Mouse (Mus musculus) 3134 (cell line): Measurements from ENCODE around the gene Prep.

Experiments used
- DNase-seq: peaks from one replicate; pipeline ENCODE4 v3.0.0-alpha.2; 2011; ENCODE audit warnings: low spot score; ENCODE audit not compliant: insufficient read length; ENCODE audit errors: extremely low read depth

The Prep gene

DNA sequence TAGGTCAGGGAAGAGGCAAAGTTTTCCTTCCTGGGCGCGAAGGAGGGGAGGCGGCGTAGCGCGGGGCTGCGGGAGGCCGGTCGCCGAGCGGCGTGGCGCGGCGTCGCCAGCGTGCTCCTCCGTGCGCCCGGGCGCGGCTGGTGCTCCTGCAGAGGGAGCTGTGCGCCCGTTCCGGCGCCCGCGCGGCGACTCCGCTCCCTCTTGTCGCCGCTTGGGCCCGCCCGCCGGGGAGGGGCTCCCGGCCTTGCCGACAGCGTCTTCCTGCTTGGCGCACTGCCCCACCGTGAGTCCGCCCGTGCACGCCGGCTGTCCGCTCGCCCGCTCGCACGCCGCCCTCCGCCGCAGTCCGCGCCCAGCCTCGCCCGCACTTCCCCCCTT is at the start of gene Prep:
TSS of gene Prep (plus strand) at position 273 of the 378 bp plus-strand sequence.
- peak; percentile 94 for DNase-seq

DNA sequence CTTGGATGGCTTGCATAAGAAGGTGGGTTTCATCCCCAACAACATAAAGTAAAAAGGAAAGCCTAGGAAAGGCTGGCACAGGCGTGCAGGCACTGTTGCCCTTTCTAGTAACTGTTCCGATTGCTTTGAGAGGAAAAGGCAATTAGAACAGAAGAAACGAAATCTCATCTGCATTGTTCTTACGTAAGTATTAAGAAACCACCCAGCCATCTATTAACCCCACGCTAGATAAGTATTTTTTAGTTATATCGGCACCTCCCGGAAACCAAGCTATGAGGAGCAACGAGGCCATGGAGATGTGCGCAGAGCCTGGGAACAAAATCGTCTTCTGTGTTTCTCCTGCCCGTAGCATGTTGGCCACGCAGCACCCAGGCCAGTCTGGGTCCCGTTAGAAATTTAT is 49.7 kb upstream of the Prep start:
- DNase-seq, result no peak

DNA sequence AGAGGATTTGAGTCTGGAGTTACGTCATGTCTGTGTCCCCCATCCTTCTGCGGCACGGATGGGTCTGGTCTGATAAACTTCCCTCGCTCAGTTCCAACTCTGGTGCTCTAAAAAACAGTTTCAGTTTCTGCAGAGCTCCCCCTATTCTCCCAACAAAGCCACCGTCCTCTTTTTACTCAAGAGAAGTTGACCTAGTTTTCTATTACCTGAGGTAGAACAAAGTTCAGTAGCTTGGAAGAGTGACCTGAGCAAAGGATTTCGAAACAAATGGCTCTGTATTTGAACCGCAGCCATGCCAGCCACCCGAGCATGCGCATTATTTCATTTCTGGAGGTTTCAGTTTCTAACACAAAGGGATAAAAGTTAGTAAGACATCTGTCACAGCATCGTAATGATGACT is 49.2 kb upstream of the Prep start:
- no peak for DNase-seq

DNA sequence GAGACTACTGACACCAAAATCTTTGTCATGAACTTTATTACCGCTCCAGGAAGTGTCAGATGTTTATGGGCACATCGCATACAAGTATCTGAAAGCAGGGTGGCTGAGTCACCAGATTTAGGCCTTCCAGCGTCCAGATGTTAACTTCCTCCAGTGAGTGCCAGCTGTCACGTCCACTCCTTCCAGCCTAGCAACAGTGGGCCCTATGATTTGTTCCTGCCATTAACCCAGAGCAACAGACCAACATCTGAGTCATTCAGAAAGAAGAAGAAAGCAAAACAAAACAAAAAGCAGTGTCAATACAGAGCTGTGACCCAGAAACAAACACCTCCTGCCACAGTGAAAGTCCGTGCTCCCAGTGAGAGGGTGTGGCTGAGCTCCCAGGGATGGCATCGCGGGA is 47.6 kb upstream of the Prep start:
- no peak for DNase-seq

DNA sequence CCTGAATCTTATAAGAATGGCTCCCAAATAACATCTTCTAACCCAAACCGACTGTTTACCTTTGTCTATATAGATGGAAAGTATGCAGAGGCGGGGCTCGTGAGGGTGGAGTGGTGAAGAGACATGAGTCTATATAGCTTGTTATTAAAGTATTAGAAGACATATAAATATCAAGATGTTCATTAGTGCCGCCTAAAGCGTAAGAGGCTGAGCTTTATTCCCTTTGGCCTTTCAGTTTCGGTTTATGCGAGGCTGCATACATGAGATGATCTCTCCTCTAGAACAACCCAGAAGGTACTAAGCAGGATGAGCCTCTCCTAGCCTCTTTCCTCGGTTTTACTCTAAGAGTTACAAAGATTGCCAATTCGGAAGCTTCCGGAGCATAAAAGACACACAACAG is 47.2 kb upstream of the Prep start:
- DNase-seq, result no peak

DNA sequence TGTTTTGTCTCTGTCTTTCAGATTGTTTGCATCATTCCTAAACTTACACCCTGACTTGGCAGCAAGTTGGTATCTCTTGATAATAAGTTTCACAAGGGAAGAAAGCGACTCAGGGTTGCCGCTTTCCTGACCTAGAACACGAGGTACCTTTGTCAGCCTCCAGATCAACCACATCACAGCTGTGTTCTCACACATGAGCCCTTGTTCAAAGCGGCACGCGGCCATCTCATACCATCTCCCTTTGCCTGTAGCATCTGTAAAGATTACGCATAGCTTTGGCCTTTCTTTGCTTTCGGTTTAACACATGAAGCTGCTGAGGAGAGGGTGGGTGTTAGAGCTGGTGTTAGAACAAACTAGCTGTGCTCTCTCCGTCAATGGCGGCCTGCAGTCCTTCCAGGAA is 46.7 kb upstream of the Prep start:
- no peak for DNase-seq

DNA sequence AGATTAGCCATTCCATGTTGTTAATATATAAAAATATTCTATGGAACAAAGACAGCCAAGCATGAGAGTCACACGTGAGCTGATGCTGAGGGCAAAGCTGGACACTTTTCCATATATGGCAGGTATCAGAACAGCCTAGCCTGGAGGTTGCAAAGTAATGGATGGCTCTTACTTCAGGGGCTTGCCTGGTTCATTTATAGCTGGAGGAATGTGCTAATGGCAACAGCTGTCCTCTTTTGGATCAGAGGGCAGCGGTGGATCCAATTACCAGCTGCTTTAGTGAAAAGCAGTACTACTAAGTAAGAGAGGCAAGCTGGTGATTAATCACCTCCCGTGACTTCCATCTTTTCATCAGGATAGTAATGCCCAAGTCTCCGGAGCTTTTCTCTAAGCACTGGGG is 41.8 kb upstream of the Prep start:
- no peak for DNase-seq

DNA sequence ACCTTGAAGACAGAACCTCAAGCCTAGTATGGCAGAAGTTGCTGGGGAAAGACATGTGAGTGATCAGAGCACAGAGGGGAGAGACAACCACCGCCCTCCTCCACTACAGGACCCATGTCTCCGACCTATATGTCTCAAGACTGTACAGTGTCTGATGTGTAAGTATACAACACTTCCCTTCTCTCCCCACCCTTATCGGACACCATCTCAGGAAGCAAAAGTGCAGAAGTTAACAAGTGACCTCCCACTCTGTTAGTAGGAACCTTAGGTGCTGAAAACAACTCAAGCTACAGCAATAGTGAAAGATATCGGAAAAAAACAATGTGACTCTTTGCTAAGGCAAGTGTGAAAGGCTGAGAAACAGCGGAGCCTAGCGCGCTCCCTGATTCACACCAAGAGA is 40.1 kb upstream of the Prep start:
- no peak for DNase-seq

DNA sequence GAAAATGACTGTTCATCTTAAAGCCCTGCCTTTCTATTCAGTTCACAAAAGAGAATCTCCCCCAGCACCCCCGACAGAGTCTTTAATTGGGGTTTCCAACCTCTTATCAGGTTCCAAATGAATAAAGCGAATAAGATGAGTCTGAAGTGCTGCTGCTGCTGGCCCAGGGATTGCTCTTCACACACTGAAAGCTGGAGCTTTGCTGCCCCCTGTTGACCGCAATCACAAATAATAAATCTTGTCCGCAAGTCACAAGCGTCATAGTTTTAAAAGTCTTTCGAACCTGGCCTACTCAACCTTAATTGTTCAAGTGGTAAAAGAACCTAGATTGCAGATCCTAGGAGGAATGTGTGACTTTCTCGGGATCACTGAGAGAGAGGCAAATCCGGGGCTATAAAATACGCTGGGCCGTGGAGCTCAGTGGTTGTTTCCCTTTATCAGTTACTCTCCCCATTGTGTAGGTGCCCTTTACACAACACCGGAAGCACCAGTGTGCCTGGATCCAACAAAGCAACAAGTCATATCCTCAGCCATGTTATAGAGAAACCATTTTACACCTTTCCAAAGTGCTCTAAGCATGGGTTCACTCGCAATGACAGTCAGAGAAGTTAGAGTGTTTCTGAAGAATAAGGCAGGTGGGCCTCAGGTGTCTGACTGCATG is 21.6 kb upstream of the Prep start:
- no peak for DNase-seq

DNA sequence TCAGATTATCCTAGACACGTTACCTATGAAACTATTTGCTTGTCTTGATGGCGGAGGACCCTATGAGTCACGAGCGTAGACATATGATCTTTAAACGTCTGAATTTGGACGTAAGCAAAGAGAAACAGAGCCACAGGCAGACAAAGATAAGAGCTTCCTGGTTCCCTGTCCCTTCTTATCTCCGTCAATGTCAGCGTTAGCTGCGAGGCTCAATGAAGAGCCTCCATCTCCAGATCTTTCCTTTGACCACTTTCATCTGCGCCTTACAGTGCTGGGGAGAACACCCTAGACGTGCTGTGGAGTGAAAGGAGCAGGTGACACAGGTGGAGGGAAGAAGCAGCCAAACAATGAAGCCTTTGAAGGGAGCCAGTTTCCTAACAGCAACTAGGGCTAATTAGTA is 18.8 kb upstream of the Prep start:
- no peak for DNase-seq

DNA sequence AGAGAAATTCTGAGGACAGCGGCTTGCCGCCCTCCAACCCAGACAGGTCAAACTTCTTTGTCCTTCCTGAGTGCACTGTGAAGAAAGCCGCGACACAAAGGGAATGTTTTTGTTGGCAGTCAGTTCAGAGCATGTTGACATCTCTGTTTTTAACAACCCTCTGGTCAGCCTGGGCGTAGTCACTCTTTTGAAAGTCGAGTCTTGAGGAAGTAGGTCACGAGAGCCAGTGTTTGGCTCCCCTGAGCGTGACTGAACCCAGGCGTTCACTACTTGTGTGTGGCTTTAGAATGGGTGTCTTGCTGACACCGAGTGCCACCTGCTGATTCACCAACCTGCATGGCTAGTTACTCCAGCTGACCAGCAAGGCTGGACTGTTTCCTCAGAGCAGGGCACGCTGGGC is 18.4 kb upstream of the Prep start:
- DNase-seq, result no peak

DNA sequence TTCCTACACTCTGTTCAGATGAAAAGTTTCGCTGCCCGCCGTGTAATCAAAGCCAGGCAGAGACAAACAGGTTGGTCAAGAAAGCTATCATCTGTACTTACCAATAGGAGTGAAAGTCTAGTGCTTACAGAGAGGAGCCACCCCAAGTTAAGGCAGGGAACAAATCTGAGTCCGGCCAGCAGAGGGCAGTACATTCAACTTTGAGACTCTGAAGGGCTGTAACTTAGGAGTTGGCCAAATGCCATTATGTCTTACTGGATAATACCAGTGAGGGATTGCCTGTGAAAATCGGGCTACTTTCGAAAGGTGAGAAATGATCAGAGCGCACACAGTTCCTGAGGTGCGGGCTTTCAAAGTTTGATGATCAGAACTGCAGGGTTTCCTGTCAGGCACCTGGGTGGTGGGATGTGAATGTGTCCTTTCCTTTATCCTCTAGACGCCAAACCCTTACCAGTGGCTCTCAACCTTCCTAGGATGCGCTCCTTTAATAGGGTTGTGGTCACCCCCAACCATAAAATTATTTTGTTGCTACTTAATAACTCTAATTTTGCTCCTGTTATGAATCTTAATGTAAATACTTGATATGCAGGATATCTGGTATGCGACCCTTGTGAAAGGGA is 15.8 kb upstream of the Prep start:
- DNase-seq, result peak; percentile 21

DNA sequence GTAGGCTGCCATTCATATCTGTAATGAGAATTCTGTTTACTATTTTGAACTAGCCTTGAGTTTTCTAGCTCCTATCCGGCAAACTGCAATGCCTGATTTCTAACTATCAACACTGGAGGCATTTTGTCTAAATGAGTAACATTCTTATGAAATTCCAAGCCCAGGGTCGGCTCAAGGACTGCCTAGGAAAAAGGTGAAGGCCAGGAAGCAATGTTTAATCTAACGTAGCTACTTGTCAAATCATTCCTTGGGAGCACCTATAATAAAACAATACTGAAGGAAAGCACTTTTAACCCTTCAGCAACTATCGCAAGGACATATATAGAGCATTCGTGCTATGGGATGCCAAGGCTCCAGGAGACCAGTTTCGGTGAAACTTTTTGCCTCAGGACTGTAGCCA is 8.6 kb upstream of the Prep start:
- no peak for DNase-seq

DNA sequence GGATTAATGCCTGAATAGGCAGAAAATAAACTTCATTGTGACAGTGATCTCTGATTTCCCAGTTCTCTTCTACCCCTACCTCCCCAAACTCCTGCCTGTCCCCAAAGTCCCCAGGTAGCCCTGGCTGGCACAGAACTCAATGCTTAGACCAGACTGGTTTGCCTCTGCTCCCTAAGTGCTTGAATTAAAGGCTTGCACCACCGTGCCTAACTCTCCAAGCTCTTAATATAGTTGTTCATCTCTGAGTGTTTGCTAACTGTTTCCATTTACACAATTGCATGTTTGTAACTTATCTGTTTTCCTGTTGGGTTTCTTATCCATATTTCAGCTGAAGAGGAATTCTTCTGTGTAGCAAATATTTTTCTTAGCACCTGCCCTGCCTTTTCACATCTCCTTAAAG is 6.2 kb upstream of the Prep start:
- DNase-seq, result no peak

DNA sequence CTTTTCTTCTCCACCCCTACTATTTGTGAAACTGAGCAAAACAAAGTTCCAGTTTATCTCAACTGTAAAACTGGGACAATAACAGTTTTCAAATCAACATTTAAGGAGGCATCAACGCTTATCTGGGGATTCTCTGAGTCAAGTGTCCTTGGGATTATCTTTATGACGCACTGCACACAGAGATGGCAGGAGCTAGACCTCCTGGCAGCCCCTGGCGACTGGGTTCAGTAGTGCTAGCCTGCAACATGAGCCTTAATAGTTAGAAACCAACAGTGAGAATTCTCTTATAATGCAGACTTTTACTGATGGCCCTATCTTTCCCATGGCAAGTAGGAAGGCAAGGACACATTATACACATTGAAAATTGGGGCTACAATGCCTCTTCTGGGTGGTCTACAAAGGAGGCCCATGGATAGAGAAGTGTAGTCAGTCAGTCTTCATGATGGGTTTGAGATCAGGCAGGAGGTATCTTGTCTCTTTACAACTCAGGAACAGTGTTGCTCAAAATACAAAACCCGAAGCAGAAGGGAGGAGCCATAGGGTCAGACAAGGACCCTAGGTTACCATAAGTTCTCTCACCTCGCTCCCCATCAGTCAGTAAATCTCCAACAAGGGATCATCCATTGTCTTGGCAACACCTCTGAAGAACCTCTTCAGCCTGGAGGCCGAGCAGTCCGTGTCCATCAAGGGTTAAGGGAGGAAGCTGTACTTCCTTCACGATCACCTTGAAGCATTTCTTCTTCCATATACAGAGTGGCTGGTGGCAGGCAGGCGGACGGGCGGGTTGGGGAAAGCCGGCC is 672 bp upstream of the Prep start:
- DNase-seq, result peak; percentile 29

DNA sequence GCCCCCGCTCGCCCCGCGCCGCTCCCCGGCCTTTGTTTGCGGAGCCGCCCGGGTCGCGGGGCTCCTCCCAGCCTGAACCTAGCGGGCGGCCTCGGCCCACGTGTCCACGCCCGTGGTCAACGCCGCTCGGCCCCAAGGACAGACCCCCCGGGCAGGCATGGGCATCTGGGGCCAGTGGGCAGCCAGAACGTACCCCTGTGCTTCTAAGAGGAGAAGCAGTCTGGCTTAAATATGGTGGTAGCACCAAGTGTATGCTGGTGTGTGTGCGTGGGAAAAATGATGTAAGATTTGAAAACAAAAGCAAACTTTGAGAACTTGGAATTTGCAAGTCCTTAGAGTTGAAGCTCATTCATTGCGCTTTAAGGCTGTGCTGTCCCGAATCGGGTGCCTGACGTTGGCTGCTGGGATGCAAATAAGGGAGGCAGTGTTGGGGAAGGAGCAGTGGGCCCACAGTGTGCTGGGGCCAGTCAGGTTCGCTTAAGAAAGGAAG is 478 bp downstream of the Prep start:
- DNase-seq, result no peak

DNA sequence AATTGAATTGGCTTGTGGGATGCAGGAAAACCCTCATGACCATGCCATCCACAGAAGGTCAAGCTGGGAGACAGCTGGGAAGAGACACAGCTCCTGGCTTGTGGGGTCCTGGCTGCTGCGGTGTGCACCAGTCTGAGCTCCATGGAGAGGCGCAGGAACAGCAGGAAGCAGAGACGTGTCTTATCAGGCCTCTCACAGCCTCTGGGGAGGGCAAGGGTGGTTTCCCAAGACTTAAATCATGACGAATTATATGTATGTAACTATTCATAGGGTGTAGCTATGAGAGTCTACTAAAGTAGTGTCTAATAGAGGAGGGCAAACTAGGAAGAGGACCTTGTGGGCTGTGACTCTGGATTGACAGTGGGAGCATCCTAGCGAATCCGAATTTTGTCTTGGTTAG is 2.6 kb downstream of the Prep start:
- no peak for DNase-seq

DNA sequence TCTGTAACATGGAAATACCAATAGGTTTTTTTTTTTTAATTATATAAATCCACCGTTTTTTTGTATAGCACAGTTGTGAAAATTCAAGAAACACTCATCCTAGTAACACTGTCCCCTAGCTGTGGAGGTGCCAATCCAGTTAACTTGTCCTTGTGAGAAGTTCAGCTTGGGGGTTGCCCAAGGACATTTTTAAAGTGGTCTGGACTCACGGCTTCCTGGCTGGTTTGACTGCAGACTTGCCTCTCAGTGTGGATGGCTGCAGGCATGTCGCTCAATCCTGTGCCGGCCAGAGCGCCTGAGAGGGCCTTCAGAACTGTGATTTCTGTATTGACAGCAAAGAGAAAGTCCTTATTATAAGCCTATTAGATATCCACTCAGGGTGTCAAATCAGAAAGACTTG is 3.4 kb downstream of the Prep start:
- DNase-seq, result no peak

DNA sequence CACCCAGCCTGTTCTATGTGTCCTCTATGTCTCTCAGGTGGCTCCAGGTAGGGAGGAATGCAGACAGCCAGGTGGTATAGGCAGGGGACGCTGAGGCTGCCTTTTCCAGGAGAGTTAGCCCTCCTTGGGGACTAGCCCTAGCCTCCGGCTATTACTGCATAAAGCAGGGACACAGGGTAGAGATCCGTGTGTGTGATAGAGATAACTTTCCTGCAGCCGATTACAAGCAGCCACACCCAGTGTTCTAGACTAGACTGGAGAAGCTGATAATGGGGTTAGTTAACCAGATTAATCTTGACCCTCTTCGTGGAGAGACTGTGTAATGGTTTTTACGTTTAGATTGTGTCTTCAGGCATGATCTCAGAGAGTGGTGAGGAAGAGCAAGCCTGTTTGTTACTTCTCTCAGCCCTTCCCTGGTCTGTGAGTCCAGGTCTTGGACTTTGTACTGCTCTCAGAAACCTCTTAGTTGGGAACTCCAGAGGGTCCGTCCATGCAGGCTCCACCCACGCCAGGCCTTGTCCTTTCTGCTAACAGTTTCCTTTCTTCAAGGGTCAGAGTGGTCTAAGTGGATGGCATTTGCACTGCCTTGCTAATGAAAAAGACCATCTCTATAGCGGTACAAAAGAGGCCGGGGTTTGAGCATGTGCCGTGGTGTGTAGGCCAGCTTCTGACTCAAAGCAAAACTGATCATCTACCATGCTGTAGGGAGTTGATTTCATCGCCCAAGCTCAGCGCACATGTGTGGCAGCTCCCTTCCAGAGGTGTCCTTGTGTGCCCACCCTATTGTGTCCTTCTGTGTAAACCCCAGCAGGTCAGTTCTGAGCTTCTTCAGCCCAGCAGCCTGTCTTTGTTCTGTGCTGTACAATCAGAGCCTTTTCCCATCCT is 4.2 kb downstream of the Prep start:
- DNase-seq, result no peak

DNA sequence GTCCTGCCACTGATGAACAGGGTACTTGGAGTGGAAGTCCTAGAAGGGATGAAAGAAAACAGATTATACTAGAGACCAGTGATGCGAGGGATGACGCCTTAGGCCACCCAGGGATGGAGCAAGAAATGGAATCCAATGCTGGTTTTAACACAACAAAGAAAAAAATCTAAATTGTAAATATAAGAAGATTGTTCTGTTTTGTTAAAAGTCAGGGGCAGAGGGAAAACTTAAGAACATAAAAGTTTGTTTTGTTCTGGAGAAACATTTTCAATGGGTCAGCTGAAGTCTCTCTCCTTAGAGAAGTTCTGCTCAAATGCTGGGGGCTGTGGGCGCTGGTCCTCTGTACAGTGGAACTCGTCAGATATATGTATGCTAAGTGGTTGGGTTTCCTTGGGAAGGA is 5.3 kb downstream of the Prep start:
- no peak for DNase-seq

DNA sequence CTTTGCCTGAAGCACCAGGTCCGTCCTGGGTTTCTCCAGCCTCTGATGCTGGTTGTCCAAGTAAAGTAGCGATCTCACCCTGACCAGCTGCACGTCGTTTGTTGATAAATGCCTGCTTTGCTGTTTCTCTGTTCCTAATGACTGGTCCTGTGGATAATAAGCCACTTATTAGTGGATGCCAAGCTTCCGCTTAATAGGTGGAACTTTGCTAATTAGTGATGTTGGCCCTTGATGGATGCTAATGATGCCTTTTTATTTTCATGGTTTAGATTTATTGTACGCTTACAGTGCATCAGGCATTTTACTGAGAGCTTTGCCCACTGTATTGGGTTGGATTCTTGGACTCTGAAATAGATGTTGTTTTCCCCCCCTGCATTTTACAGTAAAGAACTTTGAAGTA is 7.5 kb downstream of the Prep start:
- DNase-seq, result no peak
